Mouse (Mus musculus) testis, adult 2 months (tissue): ENCODE measurements around the gene Nkd2. TPM values are rescaled to one million over a fixed set of nuclear protein-coding genes. Genes with fewer than 3 reads are reported as not detected.

Experiments used
- H3K27ac ChIP-seq: fragments of 200-500 bp; 2 replicates; pipeline ENCODE4 v1.5.1; 2012; ENCODE audit warnings: low read depth, low read length; ENCODE audit not compliant: control insufficient read depth, insufficient read depth
- H3K27me3 ChIP-seq: fragments of 200-500 bp; 2 replicates; pipeline ENCODE4 v1.6.1; 2012; ENCODE audit warnings: mild to moderate bottlenecking, low read length, moderate library complexity; ENCODE audit not compliant: control insufficient read depth, insufficient read depth
- H3K36me3 ChIP-seq: fragments of 200-500 bp; 2 replicates; pipeline ENCODE4 v1.6.1; 2012; ENCODE audit warnings: mild to moderate bottlenecking, low read length; ENCODE audit not compliant: control insufficient read depth, insufficient read depth
- H3K4me1 ChIP-seq: fragments of 200-500 bp; 2 replicates; pipeline ENCODE4 v1.6.1; 2012; ENCODE audit warnings: low read length; ENCODE audit not compliant: control insufficient read depth, insufficient read depth
- H3K4me3 ChIP-seq: fragments of 200-500 bp; 2 replicates; pipeline ENCODE4 v1.5.1; 2012; ENCODE audit warnings: low read depth, mild to moderate bottlenecking, low read length, moderate library complexity, mixed read lengths; ENCODE audit not compliant: control insufficient read depth
- CTCF ChIP-seq: fragments of 200-500 bp; IDR thresholded peaks from 2 replicates; pipeline ENCODE4 v1.5.1; 2012; ENCODE audit warnings: low read depth, mild to moderate bottlenecking, inconsistent platforms, low read length, moderate library complexity; ENCODE audit not compliant: control insufficient read depth, insufficient read depth, insufficient replicate concordance
- POLR2A ChIP-seq: fragments of 200-500 bp; IDR thresholded peaks from 2 replicates; pipeline ENCODE4 v1.6.1; 2012; ENCODE audit warnings: low read depth, mild to moderate bottlenecking, inconsistent platforms, low read length, moderate library complexity; ENCODE audit not compliant: control insufficient read depth
- polyA plus RNA-seq: library from polyadenylated mRNA; depleted of rRNA; stranded (reverse); fragments of >200 nt; gene quantifications from 2 replicates; pipeline ENCODE4 v1.2.3, GENCODE M21; 2012

Gene Nkd2
- polyA plus RNA-seq, 1 experiment = 3.8 TPM

- Histone ChIP-seq H3K36me3 (no peaks in the 10 kb centered on the region), H3K27ac (no peak overlapping the region), H3K4me1 (no peaks in the 10 kb centered on the region), H3K4me3 (no peak overlapping the region), H3K27me3 (no peaks in the 10 kb centered on the region)
- TF ChIP-seq POLR2A = no peak
- no peak for TF ChIP-seq CTCF
Observed at GRCm38 (mm10) chr13:73816338-73816737, 31.1 kb downstream of the Nkd2 start.

- TF ChIP-seq CTCF (no peak), POLR2A (no peak)
- H3K36me3 ChIP-seq = no peaks in the 10 kb centered on the region
- H3K4me3 ChIP-seq = no peak overlapping the region
- no peak overlapping the region for H3K27ac ChIP-seq
- H3K4me1 ChIP-seq = no peaks in the 10 kb centered on the region
- no peaks in the 10 kb centered on the region for H3K27me3 ChIP-seq
Observed at GRCm38 (mm10) chr13:73814181-73814580, 33.2 kb downstream of the Nkd2 start.

GRCm38 (mm10) chr13:73812936-73813335 is 34.5 kb downstream of the Nkd2 start:
- TF ChIP-seq POLR2A (no peak), CTCF (no peak)
- Histone ChIP-seq H3K27ac (no peak overlapping the region), H3K4me1 (no peaks in the 10 kb centered on the region), H3K36me3 (no peaks in the 10 kb centered on the region), H3K4me3 (no peak overlapping the region), H3K27me3 (no peaks in the 10 kb centered on the region)

GRCm38 (mm10) chr13:73804914-73805313 is 42.5 kb downstream of the Nkd2 start:
- TF ChIP-seq POLR2A = no peak
- no peak for TF ChIP-seq CTCF
- Histone ChIP-seq H3K27me3 (no peaks in the 10 kb centered on the region), H3K4me3 (no peak overlapping the region), H3K4me1 (peaks cover 2% of the 10 kb centered on the region; the same call in 1 of the 2 replicates), H3K36me3 (no peaks in the 10 kb centered on the region), H3K27ac (no peak overlapping the region)

- Histone ChIP-seq H3K36me3 (no peaks in the 10 kb centered on the region), H3K4me3 (no peak overlapping the region), H3K4me1 (peaks cover 2% of the 10 kb centered on the region; the same call in 1 of the 2 replicates), H3K27me3 (no peaks in the 10 kb centered on the region), H3K27ac (no peak overlapping the region)
- TF ChIP-seq POLR2A (no peak), CTCF (no peak)
Observed at GRCm38 (mm10) chr13:73803450-73804178, 43.8 kb downstream of the Nkd2 start.

GRCm38 (mm10) chr13:73799110-73799509 is 48.3 kb downstream of the Nkd2 start:
- no peak for TF ChIP-seq CTCF
- TF ChIP-seq POLR2A = no peak
- no peak overlapping the region for H3K27ac ChIP-seq
- H3K36me3 ChIP-seq = no peaks in the 10 kb centered on the region
- peaks cover 2% of the 10 kb centered on the region; the same call in 1 of the 2 replicates for H3K4me1 ChIP-seq
- H3K27me3 ChIP-seq = no peaks in the 10 kb centered on the region
- H3K4me3 ChIP-seq = no peak overlapping the region

GRCm38 (mm10) chr13:73793171-73793570 is 54.3 kb downstream of the Nkd2 start:
- no peak for TF ChIP-seq CTCF
- TF ChIP-seq POLR2A = no peak
- Histone ChIP-seq H3K27me3 (no peaks in the 10 kb centered on the region), H3K4me3 (no peak overlapping the region), H3K4me1 (no peaks in the 10 kb centered on the region), H3K27ac (no peak overlapping the region), H3K36me3 (no peaks in the 10 kb centered on the region)
